Mouse (Mus musculus) lung, adult 18-20 months (tissue): ENCODE measurements at regions not wholly inside any gene's neighbourhood (a gene's known extent, or its start where the extent isn't known, plus 50 kb on each side); places are given as distances from the start of the nearest gene placed in this dataset.
"Not testable (repeated sequence)": the region's sequence is repeated elsewhere in the genome, so short reads cannot be mapped to it uniquely, and the experiment has no call there.

ENCODE experiments used
- DNase-seq, 2 experiments: peaks; one replicate each; pipeline ENCODE4 v3.0.0; 2022; ENCODE audit warnings: mixed read lengths in 2 of 2

DNA sequence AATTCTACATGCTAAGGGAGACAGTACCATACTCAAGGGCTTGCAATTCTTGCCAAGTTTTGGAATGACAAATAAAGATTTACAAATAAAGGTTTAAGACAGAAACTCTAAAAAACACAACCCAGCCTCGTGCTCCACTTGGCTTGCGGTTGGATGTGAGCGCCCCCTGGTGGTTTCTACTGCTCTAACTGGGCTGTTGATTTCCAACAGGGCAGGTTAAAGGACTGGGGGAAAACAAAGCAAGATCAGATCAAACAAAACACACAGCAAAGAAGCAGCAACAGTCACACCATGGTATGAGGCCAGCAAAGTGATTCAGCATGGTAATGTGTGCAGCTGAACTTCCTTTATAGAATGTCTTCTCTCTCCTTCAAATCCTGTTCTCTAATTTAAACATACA, 339.2 kb downstream of the Adam3 start:
- DNase-seq, result peak; percentile 28 to 52

DNA sequence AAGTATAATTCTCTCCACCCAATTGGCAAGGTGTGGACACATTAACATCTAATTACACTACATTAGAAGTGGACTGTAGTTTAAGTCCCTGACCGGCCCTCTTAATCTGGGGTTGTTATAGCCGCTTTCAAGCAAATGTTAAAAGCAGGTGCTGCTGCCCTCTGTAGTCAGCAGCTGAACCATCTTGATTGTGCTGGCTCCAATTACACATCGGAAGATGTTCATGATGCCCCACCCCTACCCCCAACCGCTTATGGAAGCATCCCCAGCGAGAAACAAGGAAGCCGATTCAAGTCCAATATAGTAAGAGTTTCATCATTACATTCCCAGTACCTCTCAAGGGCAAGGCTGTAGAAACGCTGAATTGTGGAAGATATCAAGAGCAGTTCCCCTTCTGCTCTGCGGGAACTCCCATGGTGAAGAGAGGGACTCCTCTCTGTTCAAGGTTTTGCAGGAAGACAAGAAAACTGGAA, 341.7 kb downstream of the Adam3 start:
- no peak for DNase-seq

DNA sequence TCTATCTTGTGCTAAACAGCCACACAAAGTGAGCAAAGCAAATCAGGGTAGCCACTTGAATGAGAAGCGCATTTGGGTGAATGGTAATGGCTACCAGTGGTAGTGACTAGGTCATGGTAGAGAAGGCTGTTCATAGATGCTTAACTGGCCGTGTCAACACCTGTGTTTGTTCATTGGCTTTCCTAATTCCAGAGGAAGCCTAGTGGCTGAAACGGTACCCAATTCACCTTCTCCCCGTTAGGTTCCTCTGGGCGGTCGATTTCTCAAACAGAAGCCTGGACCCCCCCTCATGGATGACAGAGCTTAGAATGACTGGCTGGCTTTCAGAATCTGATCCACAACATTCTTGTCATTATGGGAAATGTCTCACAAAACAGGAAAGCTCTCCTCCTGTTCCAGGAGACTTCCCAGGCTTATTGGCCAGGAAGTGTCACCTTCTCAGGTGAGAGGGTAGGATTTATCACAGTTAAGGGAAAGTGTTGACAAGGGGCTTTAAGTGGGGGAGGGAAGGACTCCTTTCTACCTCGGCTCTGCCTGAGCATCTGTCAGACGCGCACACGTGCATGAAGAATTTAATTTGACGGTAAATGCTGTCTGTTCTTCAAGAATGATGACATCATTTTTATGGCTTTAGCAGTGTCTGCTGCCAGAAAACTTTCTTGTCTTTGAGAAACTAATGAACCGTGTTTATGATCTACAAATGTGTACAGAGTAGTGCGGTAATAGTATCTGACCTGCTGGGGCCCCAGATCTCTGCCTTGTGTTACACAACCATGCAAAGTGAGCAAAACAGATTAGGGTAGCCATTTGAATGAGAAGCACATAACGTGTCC, 342.3 kb downstream of the Adam3 start:
- no peak for DNase-seq

DNA sequence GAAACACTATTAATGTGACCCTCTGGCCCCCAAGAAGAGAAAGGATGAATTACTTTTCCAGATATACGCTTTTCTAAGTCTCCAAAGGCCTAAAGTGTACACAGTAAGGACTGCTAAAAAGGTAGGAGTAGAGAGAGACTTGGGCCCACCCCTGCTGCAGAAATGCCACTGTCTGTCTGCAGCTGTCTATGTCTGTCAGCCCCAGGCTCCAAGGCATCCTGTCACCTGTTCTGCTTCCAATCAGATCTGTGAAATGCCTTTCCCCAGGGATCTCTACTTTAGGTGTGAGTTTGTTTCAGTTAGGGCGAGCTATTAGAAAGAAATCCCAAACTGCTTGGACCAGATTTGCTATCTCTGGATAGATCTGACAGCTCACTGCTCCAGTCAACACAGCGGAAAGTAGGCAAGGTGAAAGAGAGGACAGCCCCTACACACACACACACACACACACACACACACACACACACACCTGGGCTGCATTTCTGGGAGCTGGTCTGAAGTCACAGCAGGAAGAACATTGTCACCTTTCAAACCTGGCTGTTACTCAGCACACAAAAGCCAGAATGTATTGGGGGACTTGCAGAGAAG, 343.9 kb downstream of the Adam3 start:
- DNase-seq, result no peak

DNA sequence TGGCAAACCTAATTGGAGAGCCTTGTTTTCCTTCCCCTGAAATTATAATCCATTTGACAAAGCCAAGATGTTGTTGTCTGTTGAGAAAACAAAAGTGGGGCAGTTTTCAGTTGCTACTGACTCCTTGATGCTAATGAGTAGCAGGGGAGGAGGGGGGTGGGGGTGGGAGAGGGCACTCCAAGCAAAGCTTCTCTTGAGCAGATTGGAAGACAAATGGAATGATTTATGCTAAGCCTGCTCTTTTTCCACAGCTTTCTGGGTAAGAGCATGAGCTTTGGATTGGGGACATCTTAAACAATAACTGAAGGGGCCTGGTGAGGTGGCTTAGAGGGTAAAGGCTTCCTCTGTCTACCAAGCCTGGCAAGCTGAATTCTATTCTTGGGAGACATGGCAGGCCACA, 347.6 kb downstream of the Adam3 start:
- no peak for DNase-seq

DNA sequence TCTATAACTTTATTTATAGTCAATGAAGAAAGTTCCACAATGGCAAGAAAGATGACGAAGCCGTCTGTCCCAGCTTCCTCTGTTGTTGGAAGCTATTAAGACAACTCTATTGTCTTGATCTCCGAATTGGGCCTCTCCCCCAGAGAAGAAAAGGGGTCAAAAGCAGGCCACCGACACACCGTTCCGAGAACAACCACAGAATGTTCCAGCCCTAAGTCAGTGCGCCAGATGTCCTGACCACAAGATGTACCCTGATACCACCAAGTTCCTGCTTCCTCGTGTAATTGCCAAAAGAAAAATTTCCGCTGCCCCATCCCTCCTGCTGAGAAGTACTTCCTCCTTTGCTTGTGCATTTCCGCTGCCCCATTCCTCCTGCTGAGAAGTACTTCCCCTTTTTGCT, 348.8 kb downstream of the Adam3 start:
- not testable (repeated sequence) for DNase-seq

DNA sequence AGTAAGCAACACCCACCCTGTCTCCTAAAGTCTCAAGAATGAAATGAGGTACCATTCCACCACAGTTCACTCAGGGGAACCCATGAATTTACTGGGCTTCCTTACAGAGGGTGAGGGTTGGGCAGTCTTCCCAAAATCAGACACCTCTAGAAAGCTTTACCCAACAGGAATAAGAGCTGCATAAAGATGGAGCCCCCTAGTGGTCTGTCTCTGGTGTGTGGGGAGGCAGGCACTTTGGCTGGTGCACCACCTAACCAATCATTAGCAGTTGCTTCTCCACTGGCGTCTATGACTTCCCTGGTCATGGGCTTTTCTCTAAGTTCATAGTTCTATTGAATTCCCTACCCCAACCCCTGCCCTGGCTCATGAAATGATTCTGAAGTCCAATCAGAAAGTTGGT, 351.1 kb downstream of the Adam3 start:
- DNase-seq, result no peak

DNA sequence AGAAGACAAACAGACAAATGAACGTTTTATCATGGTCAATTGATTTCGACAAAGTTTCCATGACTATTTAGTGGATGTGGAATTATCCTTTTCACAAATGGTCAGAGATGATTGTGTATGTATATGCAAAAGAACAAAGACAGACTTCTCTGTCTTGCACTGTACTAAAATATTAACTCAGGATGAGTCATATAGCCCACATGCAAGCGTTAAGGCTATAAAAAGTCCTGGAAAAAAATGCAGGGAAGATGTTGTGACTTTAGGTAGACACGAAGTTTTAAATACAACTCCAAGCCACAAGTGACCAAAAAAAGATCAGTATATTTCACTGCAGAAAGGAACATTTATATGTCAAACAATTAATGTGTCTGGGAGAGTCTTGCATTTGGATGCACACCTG, 353.6 kb downstream of the Adam3 start:
- DNase-seq, result no peak

DNA sequence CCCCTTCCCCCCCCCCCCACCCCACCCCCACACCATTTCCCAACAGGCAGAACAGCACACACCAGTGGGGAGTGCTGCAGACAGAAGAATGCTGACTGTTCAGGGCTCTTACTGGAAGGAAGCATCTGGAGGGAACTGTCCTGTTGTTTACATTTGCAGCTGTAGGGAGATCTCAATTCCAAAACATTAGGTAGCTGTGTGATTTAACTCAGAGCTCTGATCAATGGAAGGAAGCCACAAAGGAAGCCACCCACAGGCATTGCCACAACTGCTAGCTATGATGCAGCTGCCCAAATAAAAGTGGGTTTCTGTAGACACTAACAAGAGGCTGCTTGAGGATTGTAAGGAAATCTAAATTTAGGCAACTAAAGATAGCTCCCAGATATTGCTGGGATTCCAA, 359.7 kb downstream of the Adam3 start:
- DNase-seq, result no peak

DNA sequence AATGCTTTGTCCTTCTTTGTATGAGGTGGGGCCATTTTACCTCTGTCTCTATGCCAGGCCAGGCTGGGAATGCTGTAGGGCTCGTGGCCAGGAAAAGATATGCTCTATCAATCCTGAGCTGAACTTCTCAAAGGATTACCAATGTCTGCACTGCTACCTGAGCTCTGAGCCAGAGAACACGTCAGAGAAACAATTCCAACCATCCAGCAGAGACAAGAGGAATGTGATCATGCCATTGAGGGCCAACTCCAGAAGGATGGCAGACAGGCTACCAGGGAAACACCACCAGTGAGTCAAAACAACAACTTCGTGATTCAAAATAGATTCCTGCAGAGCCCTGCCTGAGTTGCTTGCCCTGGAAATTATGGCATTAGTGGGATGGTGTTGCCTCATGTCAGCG, 361.0 kb downstream of the Adam3 start:
- no peak for DNase-seq

DNA sequence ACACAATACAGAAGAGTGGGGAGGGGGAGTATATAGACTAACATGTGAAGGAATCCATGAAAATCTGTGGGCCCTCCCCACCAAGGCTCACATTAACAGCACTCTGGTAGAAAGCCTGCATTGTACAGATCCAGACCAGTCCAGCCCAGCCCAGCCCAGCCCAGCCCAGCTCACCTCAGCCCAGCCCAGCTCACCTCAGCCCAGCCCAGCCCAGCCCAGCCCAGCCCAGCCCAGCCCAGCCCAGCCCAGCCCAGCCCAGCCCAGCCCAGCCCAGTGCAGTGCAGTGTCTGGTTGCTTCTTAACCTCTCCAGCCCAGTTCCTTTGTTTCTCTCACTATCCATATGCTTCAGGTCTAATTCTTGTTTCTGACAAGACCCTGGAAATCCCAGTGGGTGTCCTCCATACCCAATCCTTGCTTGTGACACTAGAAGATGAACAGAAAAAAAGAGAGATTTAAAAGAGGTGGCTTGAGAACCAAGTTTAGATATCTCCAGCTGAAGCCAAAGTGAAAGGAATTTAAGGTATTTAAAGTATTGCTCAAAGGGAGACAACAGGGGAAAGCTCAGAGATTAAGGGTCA, 366.5 kb downstream of the Adam3 start:
- DNase-seq, result no peak

DNA sequence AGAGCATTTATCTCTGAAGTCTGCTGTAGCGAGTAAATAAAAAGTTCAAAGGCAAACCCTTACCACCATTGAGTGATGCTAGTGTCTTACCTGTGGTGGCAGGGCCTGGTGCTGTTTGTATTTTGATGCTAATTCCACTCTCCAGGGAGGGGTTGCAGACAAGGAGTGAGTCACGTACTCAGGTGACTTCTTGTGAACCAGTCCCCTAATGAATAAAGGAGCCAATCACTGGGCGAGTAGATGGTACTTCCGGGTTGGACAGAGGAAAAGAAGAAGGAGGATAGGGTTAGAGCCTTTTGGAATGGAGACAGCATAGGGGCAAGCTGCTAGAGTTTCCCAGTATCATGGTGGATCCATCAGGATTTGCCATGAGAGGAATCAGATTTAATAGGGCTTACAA, 370.5 kb downstream of the Adam3 start:
- DNase-seq, result no peak

DNA sequence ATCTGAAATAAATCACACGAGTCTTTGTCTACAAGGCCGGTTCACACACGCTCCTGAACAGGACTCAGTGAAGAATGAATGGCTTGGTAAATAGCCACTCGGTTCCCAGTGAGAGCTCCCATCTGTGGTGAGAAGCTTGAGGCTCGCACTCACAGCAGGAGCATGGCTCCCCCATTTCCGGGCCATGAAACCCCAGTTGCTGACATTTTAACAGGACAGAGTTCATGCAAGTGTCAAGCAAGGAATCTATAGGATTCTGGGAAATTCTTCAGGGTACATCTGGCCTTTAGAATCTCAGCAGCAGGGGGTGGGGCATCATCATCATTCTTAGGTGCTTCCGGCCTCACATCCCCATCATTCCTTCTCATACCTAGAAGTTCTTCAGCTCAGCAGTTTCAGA, 371.8 kb downstream of the Adam3 start:
- no peak for DNase-seq

DNA sequence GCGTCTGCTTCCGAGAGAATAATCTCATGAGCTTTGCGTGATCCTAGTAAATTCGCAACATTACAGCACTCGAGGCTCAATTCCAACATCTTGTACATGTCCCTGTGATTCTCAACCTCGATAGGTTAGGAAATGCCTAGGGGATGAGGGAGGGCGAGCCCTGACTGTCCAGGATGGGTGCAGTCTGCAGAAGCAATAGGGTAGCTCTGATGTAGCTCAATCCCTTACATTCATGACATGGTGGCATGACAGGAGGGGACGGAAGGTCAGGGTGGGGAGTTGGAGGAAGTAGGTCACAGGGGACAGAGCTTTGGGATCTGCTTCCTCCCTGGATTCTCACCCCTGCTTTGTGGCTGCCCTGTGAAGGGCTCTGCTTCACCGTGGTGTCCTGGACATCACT, 373.3 kb downstream of the Adam3 start:
- DNase-seq, result no peak

DNA sequence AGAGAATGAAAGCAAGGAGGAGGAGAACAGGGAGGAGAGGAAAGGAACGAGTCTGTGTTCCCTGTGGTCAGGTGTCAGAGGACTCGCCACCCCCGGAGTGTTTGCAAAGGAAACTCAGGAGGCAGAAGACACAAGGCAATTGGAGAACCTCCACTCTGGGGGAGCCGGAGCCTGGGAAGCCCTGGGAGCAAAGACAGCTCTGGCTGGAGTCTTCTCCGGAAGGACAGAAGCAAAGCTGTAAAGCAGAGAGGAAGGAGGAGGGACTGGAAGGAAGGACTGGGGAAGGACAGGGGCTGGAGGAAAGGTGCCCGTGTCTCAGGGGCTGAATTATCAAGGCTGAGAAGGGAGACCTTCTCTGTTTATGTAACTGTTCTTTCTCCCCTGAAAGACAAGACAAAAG, 373.9 kb downstream of the Adam3 start:
- no peak for DNase-seq

DNA sequence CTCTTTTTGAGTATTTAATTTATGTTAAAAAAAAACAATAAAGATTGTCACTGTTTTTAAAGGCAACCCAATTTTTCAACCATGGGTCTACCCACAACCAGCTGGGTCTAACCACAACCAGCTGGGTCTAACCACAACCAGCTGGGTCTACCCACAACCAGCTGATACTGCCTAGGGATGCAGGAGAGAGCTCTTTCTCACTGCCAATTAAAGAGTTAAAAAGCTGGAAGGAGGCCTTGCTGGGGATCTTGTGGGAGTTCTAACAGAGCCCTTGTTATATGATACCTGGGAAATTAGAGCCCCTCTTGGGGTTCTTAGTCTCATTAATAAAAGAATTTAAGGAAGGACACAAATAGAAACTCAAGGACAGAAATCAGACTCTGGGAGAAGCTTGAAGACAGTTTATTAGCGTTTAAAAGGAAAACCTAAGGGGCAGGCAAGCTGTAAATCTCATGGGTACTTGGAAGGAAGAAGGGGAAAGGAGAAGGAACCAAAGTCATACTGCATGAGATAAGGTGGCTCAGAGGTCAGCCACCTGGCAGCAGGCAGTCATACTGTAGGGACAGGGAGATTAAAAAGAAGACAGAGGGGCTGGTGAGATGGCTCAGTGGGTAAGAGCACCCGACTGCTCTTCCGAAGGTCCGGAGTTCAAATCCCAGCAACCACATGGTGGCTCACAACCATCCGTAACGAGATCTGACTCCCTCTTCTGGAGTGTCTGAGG, 379.1 kb downstream of the Adam3 start:
- DNase-seq, result no peak

DNA sequence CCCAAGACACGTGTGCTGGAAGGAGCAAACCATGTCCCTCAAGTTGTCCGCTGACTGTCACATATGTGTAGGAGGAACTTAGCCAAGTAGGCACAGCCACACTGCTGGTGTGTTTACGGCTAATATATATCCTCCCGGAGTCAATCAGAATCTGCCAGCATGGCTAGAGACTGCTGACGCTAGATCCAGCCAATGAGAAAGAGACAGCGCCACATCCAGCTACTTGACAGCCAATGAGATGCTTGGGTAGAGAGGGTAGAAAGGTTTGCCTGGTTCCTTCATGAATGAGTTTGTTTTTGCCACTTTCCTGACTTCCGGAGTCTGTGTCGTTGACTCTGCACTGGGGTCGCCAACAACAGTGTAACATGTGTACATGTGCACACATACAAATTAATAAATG, 387.0 kb downstream of the Adam3 start:
- no peak for DNase-seq

DNA sequence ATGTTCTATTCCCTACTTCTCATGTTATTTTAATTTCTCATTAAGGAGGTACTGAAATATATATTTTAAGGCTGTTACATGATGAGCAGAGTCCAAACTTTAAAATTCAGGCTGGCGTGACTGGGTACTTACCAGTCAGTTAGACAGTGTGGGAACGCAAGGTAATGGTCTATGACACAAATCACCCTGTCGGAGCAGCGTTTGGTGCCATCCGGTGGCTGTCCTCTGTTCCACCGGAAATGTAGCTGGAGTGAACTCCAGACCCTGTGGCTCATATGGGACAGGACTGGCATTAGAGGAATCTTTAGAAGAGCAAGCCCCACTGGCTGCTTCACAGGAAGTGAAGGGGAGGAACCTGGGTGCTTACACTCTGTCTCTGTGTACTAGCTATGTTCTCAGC, 388.0 kb downstream of the Adam3 start:
- no peak for DNase-seq

DNA sequence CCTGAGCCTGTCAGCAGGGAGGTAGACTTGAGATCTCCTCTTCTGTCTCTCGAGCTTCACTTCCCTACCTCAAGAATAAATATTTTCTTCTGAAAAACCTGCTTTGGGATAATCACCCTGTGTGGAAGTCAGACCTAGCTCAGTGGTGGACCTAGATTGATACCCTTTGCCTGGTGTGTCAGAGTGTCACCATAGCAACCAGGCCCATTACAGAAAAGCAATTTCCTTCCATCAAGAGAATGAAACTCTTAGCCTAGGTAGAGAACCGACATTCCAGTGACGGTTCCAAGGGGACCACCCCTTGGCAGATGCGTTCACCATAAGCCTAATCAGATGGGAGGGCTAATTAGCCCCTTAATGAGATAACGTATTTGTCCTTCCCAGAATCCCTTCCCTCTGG, 389.9 kb downstream of the Adam3 start:
- DNase-seq, result no peak

DNA sequence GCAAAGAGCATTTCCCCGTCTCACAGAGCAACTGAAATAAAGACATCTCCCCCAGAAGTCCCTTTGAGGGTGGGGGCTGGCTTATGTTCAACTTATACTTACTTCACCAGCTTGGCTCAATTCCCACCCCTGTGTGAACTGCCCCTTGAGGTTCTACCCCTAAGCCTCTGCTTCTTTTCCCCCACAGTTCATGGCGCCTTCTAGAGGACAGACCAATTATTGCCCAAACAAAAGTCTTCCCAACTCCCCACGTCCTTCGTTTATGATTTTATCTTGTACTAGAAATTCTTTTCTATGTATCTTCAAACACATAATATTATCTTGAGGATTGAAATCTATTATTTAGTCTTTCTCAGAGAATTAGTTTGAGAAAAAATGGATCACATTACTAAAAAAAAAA, 391.9 kb downstream of the Adam3 start:
- no peak for DNase-seq

DNA sequence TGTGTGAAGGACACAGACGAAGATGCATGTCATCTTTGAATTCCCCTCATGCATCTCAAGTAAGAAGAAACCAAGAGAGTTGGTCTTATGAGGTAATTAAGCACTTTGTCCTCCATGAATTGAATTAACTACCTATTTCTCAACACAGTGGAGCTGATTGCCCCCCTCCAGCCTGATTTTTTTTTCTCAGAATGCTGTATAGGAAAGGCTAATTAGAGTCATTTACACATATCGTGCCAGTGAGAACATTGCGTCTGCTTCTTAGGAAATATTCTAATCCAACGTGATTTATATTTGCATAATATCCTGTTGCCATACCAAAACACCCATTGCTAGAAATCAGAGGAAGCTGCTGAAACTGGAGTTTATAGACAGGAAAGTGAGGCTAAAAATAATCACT, 414.8 kb downstream of the Adam3 start:
- DNase-seq, result no peak

DNA sequence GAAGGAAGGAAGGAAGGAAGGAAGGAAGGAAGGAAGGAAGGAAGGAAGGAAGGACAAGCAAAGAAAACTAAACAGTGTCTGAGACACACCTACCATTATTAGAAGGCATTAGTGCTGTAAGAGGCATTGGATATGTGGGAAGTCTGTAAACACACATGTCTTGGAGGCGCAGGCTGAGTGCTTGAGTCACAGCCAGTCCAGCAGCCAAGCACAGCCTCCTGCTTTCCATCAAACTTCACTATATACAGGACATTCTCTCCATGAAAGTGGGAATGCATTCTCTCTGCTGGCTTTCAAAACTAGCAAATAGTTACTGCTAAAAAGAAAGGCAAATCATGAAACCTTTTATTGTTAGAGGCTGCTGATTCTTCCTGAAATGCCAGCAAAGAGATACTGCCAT, 431.1 kb downstream of the Adam3 start:
- DNase-seq, result no peak

DNA sequence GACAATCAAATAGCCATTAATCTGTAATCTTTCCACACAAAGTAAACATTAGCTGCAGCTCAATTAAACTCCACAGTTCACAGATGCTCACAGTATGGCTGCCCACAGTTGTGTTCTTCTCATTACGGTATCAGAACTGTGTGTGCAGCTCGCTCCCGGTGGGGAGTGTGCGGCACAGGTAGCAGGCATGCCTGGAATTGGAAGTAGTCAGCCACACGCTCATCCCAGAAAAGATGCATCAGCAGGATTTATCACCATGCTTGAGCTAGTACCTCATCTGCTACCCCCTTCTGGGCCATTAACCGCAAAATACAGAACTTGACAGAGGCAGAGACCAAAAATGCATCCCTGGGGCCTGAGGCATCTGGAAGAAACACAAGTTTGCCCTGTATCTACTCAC, 437.8 kb downstream of the Adam3 start:
- DNase-seq, result no peak

DNA sequence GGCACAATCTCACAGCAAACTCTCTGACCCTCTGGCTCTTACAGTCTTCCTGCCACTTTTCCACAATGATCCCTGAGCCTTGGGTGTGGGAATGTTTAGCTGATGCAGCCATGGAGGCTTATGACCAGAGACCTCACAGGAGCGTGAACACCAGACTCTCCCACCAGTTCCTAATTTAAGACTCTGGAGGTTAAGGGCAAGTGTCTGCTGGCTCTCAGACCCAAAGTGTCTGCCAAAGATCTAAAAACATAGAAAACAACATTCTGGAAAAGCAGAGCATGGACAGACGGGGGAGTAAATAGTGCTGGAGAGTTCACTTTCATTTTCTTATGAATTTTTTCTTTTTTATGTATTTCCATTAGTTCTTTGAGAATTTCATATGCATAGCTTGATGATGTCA, 440.7 kb downstream of the Adam3 start:
- DNase-seq, result no peak
